Mouse (Mus musculus) skeletal muscle tissue, postnatal 0 days (tissue): Measurements from ENCODE around the gene Taf9. TPM values are rescaled to one million over a fixed set of nuclear protein-coding genes. Genes with fewer than 3 reads are reported as not detected.

Source experiments
- polyA plus RNA-seq: library from polyadenylated mRNA; unstranded; fragments of >200 nt; fragmentation: Nextera tagmentation; extraction: Ambion mirVana; gene quantifications from 2 replicates; pipeline ENCODE4 v1.2.1, GENCODE M21; 2015

Gene Taf9
- polyA plus RNA-seq: 6.9 and 10.4 TPM in 2 replicates

DNA sequence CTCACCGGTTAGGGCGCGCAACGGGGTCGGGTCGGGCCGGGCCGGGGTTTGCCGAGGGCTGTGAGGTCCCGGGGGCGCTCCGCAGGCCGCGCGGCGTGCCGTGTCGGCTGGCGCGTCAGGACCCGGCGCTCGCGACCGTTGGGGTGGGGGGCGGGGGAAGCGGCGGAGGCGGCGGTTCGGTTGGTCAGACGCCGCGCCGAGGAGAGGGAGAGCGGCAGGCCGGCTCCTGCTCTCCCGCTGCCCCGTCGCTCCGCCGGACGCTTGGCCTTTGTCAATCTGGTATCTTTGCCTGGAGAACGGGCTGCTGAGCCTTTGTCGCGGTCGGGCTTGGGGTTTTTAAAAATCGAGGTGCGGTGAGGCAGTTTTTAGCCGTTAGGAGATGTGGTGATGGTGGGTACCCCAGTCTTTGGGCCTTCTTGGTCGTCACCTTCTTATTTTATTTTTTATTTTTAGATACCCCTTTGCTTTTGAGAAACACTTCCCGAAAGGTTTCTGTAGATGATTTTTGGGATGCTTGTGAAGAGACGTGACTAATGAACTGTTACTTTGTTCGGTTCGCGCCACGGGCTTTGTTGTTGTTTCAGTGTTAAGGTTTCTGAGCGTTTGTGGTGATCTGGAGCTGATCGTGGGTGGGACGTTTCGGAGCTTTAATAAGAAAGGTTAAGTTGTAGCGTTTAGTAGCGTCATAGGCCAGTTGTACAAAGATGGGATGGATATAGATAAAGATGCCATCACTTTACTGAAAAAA is at the start of gene Taf9:
Gene Taf9, plus strand, starts transcription at position 141 of the 748 bp plus-strand sequence.

DNA sequence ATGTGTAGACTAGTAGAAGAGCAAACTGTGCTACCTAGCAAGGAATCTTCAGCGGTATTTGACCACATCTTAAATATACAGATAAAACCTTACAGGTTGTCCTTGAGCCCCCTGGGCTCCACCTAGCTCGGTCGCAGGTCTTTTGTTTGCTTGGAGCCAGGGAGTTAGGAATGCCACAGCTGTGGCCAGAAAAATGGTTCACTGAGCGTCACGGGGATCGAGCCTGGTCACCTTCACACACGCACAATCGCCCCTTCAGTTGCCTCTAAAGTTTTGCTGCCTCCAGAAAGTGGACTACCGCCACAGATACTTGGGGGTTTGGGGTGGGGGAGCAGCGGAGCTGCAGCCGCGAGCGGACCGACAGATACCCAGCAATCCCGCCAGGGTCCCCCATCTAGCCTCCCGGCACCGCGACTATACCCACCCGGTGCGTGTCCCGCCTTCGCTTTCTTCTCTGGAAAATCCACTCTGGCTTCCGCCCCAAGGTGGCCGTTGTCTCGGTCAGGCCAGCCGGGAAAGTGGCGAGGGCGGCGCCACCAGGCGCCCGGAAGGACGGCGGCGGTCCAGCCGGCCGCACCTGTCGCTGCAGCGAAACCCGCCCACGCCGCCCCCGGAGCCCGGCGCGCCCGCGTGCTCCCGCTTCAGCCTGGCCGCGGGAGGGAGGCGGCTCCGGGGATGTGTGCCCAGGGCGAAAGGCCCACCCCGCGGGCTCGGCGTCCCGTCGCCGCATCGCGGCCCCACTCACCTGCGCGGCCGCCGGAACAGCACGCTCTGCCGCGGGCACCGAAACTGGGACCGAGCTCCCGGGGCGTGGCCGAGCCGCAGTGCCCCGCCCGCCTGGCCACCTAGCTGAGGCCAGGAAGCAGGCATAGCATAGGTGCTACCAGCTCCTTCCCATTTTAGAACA is 34.9 kb upstream of the Taf9 start, which contains the start of gene Marveld2:
Gene Marveld2, minus strand, starts transcription at position 791 of the 907 bp plus-strand sequence.

DNA sequence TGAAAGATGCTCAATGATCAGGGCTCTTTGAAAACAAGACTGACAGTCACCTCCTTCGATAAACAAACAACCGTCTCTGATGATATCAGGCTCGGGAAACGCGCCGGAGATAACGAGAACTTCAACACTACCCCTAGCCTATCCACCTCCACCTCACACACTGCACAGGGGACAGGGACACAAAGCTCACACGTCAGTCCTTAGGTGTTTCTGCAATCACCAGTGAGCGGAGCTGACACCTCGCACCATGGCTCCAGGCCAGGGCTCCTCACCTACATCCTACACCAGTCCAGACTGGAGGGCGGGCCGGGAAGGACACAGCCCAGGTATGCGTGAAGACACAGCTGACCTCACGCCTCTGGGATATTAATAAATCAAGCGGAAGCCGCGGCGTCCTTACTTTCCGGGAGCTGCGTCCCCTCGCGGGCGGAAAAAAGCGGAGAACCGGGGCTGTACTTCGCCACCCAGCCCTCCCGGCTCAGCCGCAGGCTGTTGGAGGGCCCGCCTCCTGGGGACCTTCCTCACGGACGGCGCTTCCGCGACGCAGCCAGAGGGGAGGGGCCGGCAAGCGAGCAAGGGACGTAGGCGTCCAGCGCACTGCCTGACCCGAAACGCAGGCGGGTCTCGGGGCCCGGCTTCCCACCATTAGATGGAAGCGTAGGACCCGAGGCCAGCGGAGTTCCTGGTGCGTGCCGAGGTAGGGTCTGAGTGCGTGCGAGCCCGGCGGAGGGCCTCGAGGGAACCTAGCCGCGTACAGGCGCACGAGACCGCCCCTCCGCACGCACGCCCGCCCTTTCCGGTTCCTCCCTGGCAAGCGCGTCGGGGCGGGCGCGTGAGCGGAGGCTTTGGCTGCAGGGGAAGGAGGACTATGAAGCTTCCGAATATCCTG is 585 bp upstream of the Taf9 start, which contains the start of the genes Ak6 and Rad17:
Gene Ak6, plus strand, starts transcription at position 430 of the 889 bp plus-strand sequence.
Gene Rad17, minus strand, starts transcription at position 502 of the 889 bp plus-strand sequence.

DNA sequence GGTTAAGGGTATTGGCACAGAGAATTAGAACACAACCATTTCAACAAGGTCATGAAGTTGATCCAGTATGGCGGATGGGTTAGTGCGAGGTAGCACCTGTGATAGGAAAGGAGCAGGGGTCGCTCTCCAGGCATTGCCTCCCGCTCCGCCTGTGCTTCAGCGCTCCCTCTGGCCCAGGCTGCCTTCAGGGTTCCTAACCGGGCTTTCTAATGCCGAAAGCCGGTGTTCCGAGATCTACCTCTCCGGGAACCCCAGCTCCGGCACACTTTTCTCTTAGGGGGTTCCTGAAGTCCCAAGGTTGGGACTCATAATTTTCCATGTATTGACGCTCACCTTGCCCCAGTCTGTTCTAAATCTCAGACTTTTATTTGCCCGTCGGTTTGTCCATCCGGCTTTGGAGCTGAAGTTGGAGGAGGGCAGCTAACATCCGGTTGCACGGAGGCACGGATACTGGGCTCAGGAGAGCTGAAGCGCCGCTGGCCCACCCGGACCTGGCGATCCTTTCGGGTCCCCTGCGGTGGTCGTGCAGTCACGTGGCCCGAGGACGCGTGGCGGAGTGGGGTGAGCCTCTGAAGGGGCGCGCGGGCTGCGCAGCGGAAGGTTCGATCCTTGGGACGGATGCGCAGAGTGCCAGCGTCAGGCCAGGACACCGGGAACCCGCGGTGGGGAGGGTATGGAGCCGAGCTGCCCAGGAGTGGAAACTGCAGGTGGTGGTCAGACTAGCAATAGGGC is 18.1 kb downstream of the Taf9 start, which contains the start of gene Ccdc125:
Gene Ccdc125, plus strand, starts transcription at position 427 of the 732 bp plus-strand sequence.

Other genes with a start within 250 kb of the Taf9 start
- gene Naip1, start 198.7 kb upstream of the Taf9 start, polyA plus RNA-seq: not detected in 2 replicates
- 30.5 and 35.4 TPM in 2 replicates for gene Gtf2h2, start 159.0 kb upstream of the Taf9 start, polyA plus RNA-seq
- 0.33 and 0.43 TPM in 2 replicates for gene Ocln, start 98.9 kb upstream of the Taf9 start, polyA plus RNA-seq
- gene Marveld2, start 34.6 kb upstream of the Taf9 start, polyA plus RNA-seq: 3.9 and 4.5 TPM in 2 replicates
- gene Ak6, start 600 bp upstream of the Taf9 start, polyA plus RNA-seq: 142 and 150 TPM in 2 replicates
- gene Rad17, start 528 bp upstream of the Taf9 start, polyA plus RNA-seq: 14.4 and 14.9 TPM in 2 replicates
- 1.4 and 1.8 TPM in 2 replicates for gene Ccdc125, start 18.1 kb downstream of the Taf9 start, polyA plus RNA-seq
- 46.7 and 50.0 TPM in 2 replicates for gene Cdk7, start 79.4 kb downstream of the Taf9 start, polyA plus RNA-seq
- 248 and 282 TPM in 2 replicates for gene Mrps36, start 93.1 kb downstream of the Taf9 start, polyA plus RNA-seq
- gene Cenph, start 124.3 kb downstream of the Taf9 start, polyA plus RNA-seq: 6.2 and 6.7 TPM in 2 replicates
- gene Ccnb1, start 135.0 kb downstream of the Taf9 start, polyA plus RNA-seq: 31.4 and 34.7 TPM in 2 replicates
- 21.9 and 25.6 TPM in 2 replicates for gene Slc30a5, start 181.8 kb downstream of the Taf9 start, polyA plus RNA-seq